Mouse (Mus musculus) liver, embryonic 14.5 days (tissue): ENCODE data around the gene Ddit4.

Experiments used
- CTCF ChIP-seq: IDR thresholded peaks from 2 replicates; pipeline ENCODE4 v1.5.1; 2016; ENCODE audit warnings: antibody characterized with exemption, low read depth, control low read depth
- EP300 ChIP-seq: IDR thresholded peaks from 2 replicates; pipeline ENCODE4 v1.6.1; 2016; ENCODE audit warnings: antibody characterized with exemption, low read depth

DNA sequence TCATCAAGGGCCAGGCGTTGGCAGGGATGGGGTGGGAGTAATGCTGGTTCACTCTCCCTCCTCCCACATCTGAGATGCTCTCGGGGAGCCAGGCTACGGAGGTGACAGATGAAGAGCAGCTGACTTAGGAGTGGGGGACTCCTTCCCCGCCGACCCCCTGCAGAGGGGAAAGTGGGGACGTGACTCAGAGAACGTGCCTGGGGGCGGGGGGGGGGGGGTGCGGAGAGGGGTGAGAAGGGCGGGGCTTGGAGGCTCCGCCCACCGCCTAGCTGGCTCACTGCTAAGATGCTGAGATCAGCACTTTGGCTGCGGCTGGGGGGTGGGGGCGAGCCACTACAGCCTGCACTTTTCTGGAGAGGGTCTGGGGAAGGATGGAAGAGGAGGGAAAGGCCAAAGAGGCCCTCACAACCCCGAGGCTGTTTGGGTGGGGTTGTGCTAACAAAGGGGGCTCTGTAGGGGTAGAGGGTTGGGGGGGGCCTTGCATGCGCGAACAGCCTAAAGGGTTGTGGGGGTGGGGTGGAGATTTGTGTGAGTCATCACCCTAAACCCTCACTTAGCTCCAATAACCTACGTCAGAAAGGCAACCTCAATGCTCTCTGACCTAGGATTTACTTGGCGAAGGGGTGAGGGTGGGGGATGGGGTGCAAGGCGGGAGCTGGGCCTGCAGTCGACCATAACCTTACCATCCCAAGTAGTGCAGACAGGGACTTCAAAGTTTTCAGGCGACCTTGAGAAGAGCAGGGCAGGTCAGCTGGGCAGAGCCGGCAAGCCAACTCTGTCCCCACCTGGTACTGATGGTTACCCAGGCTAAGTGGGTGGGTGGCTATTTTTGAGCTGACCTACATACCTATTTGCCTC, 13.1 kb upstream of the Ddit4 start:
- no peak for TF ChIP-seq CTCF
- TF ChIP-seq EP300, result no peak
